Mouse (Mus musculus) embryonic fibroblast, embryonic 13.5 days (primary cell): ENCODE results near the gene Herc3. TPM values are rescaled to one million over a fixed set of nuclear protein-coding genes. Genes with fewer than 3 reads are reported as not detected.

ENCODE experiments used
- H3K27ac ChIP-seq: 2 replicates; pipeline ENCODE4 v1.5.1; 2012; ENCODE audit warnings: low read length, control low read depth, inconsistent platforms; ENCODE audit not compliant: insufficient read depth
- H3K4me1 ChIP-seq: 2 replicates; pipeline ENCODE4 v1.6.1; 2011; ENCODE audit warnings: low read length; ENCODE audit not compliant: control insufficient read depth, insufficient read depth
- H3K4me3 ChIP-seq: 2 replicates; pipeline ENCODE4 v1.5.1; 2011; ENCODE audit warnings: mild to moderate bottlenecking, control low read depth, low read length; ENCODE audit not compliant: insufficient read depth
- CTCF ChIP-seq: IDR thresholded peaks from 2 replicates; pipeline ENCODE4 v1.5.1; 2011; ENCODE audit warnings: mild to moderate bottlenecking, control low read depth, low read length, moderate library complexity, borderline replicate concordance; ENCODE audit not compliant: insufficient read depth
- POLR2A ChIP-seq: IDR thresholded peaks from 2 replicates; pipeline ENCODE4 v1.6.1; 2011; ENCODE audit warnings: low read depth, mild to moderate bottlenecking, control low read depth, low read length, moderate library complexity
- polyA plus RNA-seq: library from polyadenylated mRNA; stranded (reverse); fragments of >200 nt; gene quantifications from 2 replicates; pipeline ENCODE4 v1.2.4, GENCODE M21; 2011; ENCODE audit warnings: low read depth; ENCODE audit not compliant: missing spikeins, insufficient read length

The Herc3 gene
- polyA plus RNA-seq, 1 experiment = 13.5 TPM

GRCm38 (mm10) chr6:58931149-58931548 lies 99.9 kb downstream of the Herc3 start:
- Histone ChIP-seq H3K4me3 (no peak overlapping the region), H3K4me1 (no peaks in the 10 kb centered on the region), H3K27ac (no peak overlapping the region)
- TF ChIP-seq POLR2A (no peak), CTCF (no peak)

GRCm38 (mm10) chr6:58932515-58933188 lies 101.4 kb downstream of the Herc3 start:
- no peaks in the 10 kb centered on the region for H3K4me1 ChIP-seq
- H3K4me3 ChIP-seq = no peak overlapping the region
- TF ChIP-seq POLR2A (no peak), CTCF (no peak)
- H3K27ac ChIP-seq = no peak overlapping the region

GRCm38 (mm10) chr6:58933189-58933913 lies 102.1 kb downstream of the Herc3 start:
- Histone ChIP-seq H3K4me3 (no peak overlapping the region), H3K4me1 (no peaks in the 10 kb centered on the region), H3K27ac (no peak overlapping the region)
- TF ChIP-seq POLR2A (no peak), CTCF (no peak)

GRCm38 (mm10) chr6:58934144-58934543 lies 102.9 kb downstream of the Herc3 start:
- TF ChIP-seq POLR2A (no peak), CTCF (no peak)
- Histone ChIP-seq H3K4me3 (no peak overlapping the region), H3K4me1 (no peaks in the 10 kb centered on the region), H3K27ac (no peak overlapping the region)

- no peaks in the 10 kb centered on the region for H3K4me1 ChIP-seq
- H3K4me3 ChIP-seq = no peak overlapping the region
- TF ChIP-seq POLR2A = no peak
- no peak for TF ChIP-seq CTCF
- no peak overlapping the region for H3K27ac ChIP-seq
Observed at GRCm38 (mm10) chr6:58937726-58938125, 106.5 kb downstream of the Herc3 start.

- Histone ChIP-seq H3K4me3 (no peak overlapping the region), H3K4me1 (no peaks in the 10 kb centered on the region), H3K27ac (no peak overlapping the region)
- no peak for TF ChIP-seq POLR2A
- TF ChIP-seq CTCF = no peak
Observed at GRCm38 (mm10) chr6:58942276-58942675, 111.0 kb downstream of the Herc3 start.

GRCm38 (mm10) chr6:58943958-58944357 lies 112.7 kb downstream of the Herc3 start:
- no peak overlapping the region for H3K27ac ChIP-seq
- H3K4me3 ChIP-seq = no peak overlapping the region
- TF ChIP-seq CTCF (no peak), POLR2A (no peak)
- no peaks in the 10 kb centered on the region for H3K4me1 ChIP-seq

GRCm38 (mm10) chr6:58946246-58946645 lies 115.0 kb downstream of the Herc3 start:
- no peaks in the 10 kb centered on the region for H3K4me1 ChIP-seq
- no peak overlapping the region for H3K4me3 ChIP-seq
- TF ChIP-seq CTCF (no peak), POLR2A (no peak)
- H3K27ac ChIP-seq = no peak overlapping the region

- no peak overlapping the region for H3K27ac ChIP-seq
- TF ChIP-seq POLR2A (no peak), CTCF (no peak)
- no peaks in the 10 kb centered on the region for H3K4me1 ChIP-seq
- no peak overlapping the region for H3K4me3 ChIP-seq
Observed at GRCm38 (mm10) chr6:58946840-58947239, 115.6 kb downstream of the Herc3 start.

GRCm38 (mm10) chr6:58950410-58950809 lies 119.1 kb downstream of the Herc3 start:
- no peaks in the 10 kb centered on the region for H3K4me1 ChIP-seq
- H3K27ac ChIP-seq = no peak overlapping the region
- no peak for TF ChIP-seq CTCF
- no peak for TF ChIP-seq POLR2A
- no peak overlapping the region for H3K4me3 ChIP-seq
